Mouse (Mus musculus): ENCODE measurements around the gene Mta3. TPM values are rescaled to one million over a fixed set of nuclear protein-coding genes. Genes with fewer than 3 reads are reported as not detected.

Gene Mta3
- polyA plus RNA-seq, 1 experiment from 2014 or later: 30.0 TPM

GRCm38 (mm10) chr17:83837659-83838190, 131.8 kb downstream of the Mta3 start:
- no peak overlapping the region for H3K4me2 ChIP-seq (ENCODE audit: low read length)
- no peaks in the 10 kb centered on the region for H3K36me3 ChIP-seq (ENCODE audit: control insufficient read depth, insufficient read depth, low read length)
- no peak overlapping the region for H3K4me3 ChIP-seq (replicated peaks; ENCODE audit: low read depth, low read length)
- DNase-seq (no peak), ATAC-seq (ENCODE audit: low FRiP score, low TSS enrichment) (no peak)
- no peak overlapping the region for H3K27ac ChIP-seq (replicated peaks; ENCODE audit: low read depth, low read length)
- WGBS: 73% methylated on average over 8 of the region's 8 CpGs
- H3K9me3 ChIP-seq (ENCODE audit: control insufficient read depth, low read length): no peaks in the 10 kb centered on the region
- H3K4me1 ChIP-seq (ENCODE audit: control insufficient read depth, insufficient read depth, low read length): no peaks in the 10 kb centered on the region
- no peak overlapping the region for H3K9ac ChIP-seq (replicated peaks; ENCODE audit: low read length)
- no peaks in the 10 kb centered on the region for H3K27me3 ChIP-seq (ENCODE audit: control insufficient read depth, insufficient read depth, low read length)

GRCm38 (mm10) chr17:83839132-83839531, 133.2 kb downstream of the Mta3 start:
- WGBS: 57% methylated on average over 9 of the region's 9 CpGs
- Histone ChIP-seq H3K4me1 (ENCODE audit: control insufficient read depth, insufficient read depth, low read length) (no peaks in the 10 kb centered on the region), H3K36me3 (ENCODE audit: control insufficient read depth, insufficient read depth, low read length) (no peaks in the 10 kb centered on the region), H3K27ac (replicated peaks; ENCODE audit: low read depth, low read length) (no peak overlapping the region), H3K9ac (replicated peaks; ENCODE audit: low read length) (no peak overlapping the region), H3K9me3 (ENCODE audit: control insufficient read depth, low read length) (no peaks in the 10 kb centered on the region), H3K4me3 (replicated peaks; ENCODE audit: low read depth, low read length) (no peak overlapping the region), H3K27me3 (ENCODE audit: control insufficient read depth, insufficient read depth, low read length) (no peaks in the 10 kb centered on the region), H3K4me2 (ENCODE audit: low read length) (no peak overlapping the region)
- ATAC-seq (ENCODE audit: low FRiP score, low TSS enrichment) (no peak), DNase-seq (peak; percentile 34)

DNA sequence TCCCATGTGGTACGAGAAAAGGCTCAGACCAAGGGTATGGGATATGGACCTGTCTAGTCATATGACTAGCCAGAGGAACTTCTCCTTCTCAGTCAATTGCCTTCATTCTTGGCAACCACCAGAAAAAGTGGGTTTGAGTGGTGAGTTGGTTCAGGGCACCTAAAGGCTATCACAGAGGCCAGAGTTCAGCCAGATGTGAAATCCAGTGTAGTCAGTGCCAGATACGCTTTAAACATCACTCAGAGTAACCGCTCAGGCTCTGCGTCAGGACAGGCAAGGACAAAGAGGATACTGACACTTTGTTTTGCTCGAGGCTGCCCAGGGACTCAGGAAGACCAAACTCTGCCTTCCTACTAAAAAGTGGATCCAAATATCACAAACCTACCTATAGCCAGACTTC, 135.0 kb downstream of the Mta3 start:
- no peak overlapping the region for H3K27ac ChIP-seq (replicated peaks; ENCODE audit: low read depth, low read length)
- H3K4me3 ChIP-seq (replicated peaks; ENCODE audit: low read depth, low read length): no peak overlapping the region
- H3K27me3 ChIP-seq (ENCODE audit: control insufficient read depth, insufficient read depth, low read length): no peaks in the 10 kb centered on the region
- no peak for DNase-seq
- H3K36me3 ChIP-seq (ENCODE audit: control insufficient read depth, insufficient read depth, low read length): no peaks in the 10 kb centered on the region
- H3K9me3 ChIP-seq (ENCODE audit: control insufficient read depth, low read length): no peaks in the 10 kb centered on the region
- no peak overlapping the region for H3K9ac ChIP-seq (replicated peaks; ENCODE audit: low read length)
- 87% methylated on average over 5 of the region's 5 CpGs for WGBS
- no peak overlapping the region for H3K4me2 ChIP-seq (ENCODE audit: low read length)
- no peaks in the 10 kb centered on the region for H3K4me1 ChIP-seq (ENCODE audit: control insufficient read depth, insufficient read depth, low read length)
- ATAC-seq (ENCODE audit: low FRiP score, low TSS enrichment): no peak

DNA sequence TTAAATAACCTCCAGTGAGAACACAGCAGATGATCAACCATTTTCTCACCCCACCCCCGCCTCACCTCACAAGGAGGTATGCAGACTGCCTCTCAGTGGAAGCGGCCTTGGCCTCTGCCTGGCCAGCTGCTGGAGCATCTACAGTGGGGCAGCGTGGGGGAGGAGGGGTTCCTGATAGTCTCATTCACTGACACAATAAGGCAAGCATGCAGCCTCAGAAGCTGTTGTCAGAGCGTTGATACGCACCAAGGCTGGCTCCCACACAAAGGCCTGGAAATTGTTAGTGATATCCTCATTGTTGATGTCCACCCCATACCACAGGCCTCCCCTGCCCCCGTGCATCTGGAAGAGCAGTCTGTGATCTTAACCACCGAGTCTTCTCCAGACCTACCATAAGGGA, 137.8 kb downstream of the Mta3 start:
- Histone ChIP-seq H3K27ac (replicated peaks; ENCODE audit: low read depth, low read length) (no peak overlapping the region), H3K4me1 (ENCODE audit: control insufficient read depth, insufficient read depth, low read length) (no peaks in the 10 kb centered on the region), H3K9me3 (ENCODE audit: control insufficient read depth, low read length) (no peaks in the 10 kb centered on the region), H3K4me3 (replicated peaks; ENCODE audit: low read depth, low read length) (no peak overlapping the region), H3K27me3 (ENCODE audit: control insufficient read depth, insufficient read depth, low read length) (no peaks in the 10 kb centered on the region), H3K9ac (replicated peaks; ENCODE audit: low read length) (no peak overlapping the region), H3K4me2 (ENCODE audit: low read length) (no peak overlapping the region), H3K36me3 (ENCODE audit: control insufficient read depth, insufficient read depth, low read length) (no peaks in the 10 kb centered on the region)
- WGBS: 50% methylated on average over 7 of the region's 7 CpGs
- ATAC-seq (ENCODE audit: low FRiP score, low TSS enrichment): no peak
- DNase-seq: no peak

GRCm38 (mm10) chr17:83845538-83845937, 139.6 kb downstream of the Mta3 start:
- Histone ChIP-seq H3K4me1 (ENCODE audit: control insufficient read depth, insufficient read depth, low read length) (peaks cover 6% of the 10 kb centered on the region; the same call in 1 of the 2 replicates), H3K4me3 (replicated peaks; ENCODE audit: low read depth, low read length) (no peak overlapping the region), H3K4me2 (ENCODE audit: low read length) (no peak overlapping the region), H3K36me3 (ENCODE audit: control insufficient read depth, insufficient read depth, low read length) (no peaks in the 10 kb centered on the region), H3K9ac (replicated peaks; ENCODE audit: low read length) (no peak overlapping the region), H3K9me3 (ENCODE audit: control insufficient read depth, low read length) (no peaks in the 10 kb centered on the region), H3K27me3 (ENCODE audit: control insufficient read depth, insufficient read depth, low read length) (no peaks in the 10 kb centered on the region), H3K27ac (replicated peaks; ENCODE audit: low read depth, low read length) (no peak overlapping the region)
- WGBS: 90% methylated on average over 8 of the region's 8 CpGs
- ATAC-seq (ENCODE audit: low FRiP score, low TSS enrichment) (no peak), DNase-seq (no peak)

DNA sequence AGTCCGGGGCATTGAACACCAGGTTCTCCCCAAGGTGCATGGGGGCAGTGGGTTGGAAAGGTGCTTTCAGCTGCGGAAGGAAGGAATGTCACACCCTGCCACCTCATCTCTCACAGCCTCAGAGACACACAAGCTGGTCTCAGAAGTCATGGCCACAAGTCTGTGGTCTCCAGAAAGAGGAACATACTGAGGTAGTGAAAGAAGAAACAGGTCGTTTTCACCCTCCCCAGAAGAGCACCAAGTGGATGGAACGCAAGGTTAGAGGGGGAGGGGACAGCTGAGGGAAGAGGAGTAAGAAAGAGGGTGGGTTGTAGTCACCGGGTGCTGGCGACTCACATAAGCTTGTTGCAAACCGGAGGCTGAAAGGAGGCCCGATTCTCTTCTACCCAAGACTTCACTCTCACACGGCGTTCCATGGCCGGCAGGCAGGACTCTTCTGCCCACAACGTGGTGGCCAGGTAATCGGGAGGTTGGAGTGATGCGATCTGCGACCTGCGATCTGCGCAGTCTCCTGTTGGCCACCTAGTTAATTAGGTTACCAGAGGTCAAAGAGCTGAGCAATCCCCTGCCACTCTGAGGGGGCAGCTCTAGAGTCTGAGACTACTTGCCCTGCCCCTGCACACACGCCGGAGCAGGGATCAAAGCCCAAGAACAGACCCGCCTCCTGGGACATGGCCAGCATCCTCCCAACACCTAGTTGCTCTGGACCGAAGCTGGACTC, 140.5 kb downstream of the Mta3 start:
- Histone ChIP-seq H3K27ac (replicated peaks; ENCODE audit: low read depth, low read length) (no peak overlapping the region), H3K4me1 (ENCODE audit: control insufficient read depth, insufficient read depth, low read length) (peaks cover 6% of the 10 kb centered on the region; the same call in 1 of the 2 replicates), H3K27me3 (ENCODE audit: control insufficient read depth, insufficient read depth, low read length) (no peaks in the 10 kb centered on the region), H3K9me3 (ENCODE audit: control insufficient read depth, low read length) (no peaks in the 10 kb centered on the region), H3K9ac (replicated peaks; ENCODE audit: low read length) (no peak overlapping the region), H3K36me3 (ENCODE audit: control insufficient read depth, insufficient read depth, low read length) (no peaks in the 10 kb centered on the region), H3K4me2 (ENCODE audit: low read length) (no peak overlapping the region), H3K4me3 (replicated peaks; ENCODE audit: low read depth, low read length) (no peak overlapping the region)
- DNase-seq (no peak), ATAC-seq (ENCODE audit: low FRiP score, low TSS enrichment) (no peak)
- WGBS: 83% methylated on average over 21 of the region's 21 CpGs

DNA sequence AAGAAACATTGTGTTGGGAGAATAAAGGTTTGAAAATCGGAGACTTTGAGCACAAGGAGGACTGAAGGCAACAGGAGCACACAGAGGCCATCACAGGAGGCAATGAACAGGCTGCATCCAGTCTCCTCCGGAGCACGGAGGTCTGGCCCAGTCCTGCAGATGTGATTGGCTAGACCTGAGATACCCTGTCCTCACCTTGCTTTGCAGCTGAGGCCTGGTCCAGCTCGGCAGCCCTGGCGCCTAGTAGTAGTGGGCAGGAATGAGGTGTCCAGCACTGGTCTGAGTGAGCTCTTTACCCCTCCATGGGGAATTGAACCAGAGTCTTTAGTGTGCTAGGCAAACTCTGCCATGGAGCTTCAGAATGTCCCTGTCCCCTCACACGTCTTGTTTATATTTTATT, 141.1 kb downstream of the Mta3 start:
- Histone ChIP-seq H3K27ac (replicated peaks; ENCODE audit: low read depth, low read length) (no peak overlapping the region), H3K9ac (replicated peaks; ENCODE audit: low read length) (no peak overlapping the region), H3K4me3 (replicated peaks; ENCODE audit: low read depth, low read length) (no peak overlapping the region), H3K36me3 (ENCODE audit: control insufficient read depth, insufficient read depth, low read length) (no peaks in the 10 kb centered on the region), H3K9me3 (ENCODE audit: control insufficient read depth, low read length) (no peaks in the 10 kb centered on the region), H3K4me1 (ENCODE audit: control insufficient read depth, insufficient read depth, low read length) (peaks cover 6% of the 10 kb centered on the region; the same call in 1 of the 2 replicates), H3K4me2 (ENCODE audit: low read length) (no peak overlapping the region), H3K27me3 (ENCODE audit: control insufficient read depth, insufficient read depth, low read length) (no peaks in the 10 kb centered on the region)
- DNase-seq: no peak
- ATAC-seq (ENCODE audit: low FRiP score, low TSS enrichment): no peak
- 90% methylated on average over 6 of the region's 6 CpGs for WGBS

GRCm38 (mm10) chr17:83847815-83848214, 141.9 kb downstream of the Mta3 start, which contains the start of gene Haao:
TSS of gene Haao (minus strand) at chr17:83847963.
- Histone ChIP-seq H3K4me3 (replicated peaks; ENCODE audit: low read depth, low read length) (no peak within 1 kb of the TSS), H3K36me3 (ENCODE audit: control insufficient read depth, insufficient read depth, low read length) (no peaks in the 10 kb centered on the region), H3K27me3 (ENCODE audit: control insufficient read depth, insufficient read depth, low read length) (no peaks in the 10 kb centered on the region), H3K9ac (replicated peaks; ENCODE audit: low read length) (no peak within 1 kb of the TSS), H3K4me1 (ENCODE audit: control insufficient read depth, insufficient read depth, low read length) (peaks cover 6% of the 10 kb centered on the region; the same call in 1 of the 2 replicates), H3K27ac (replicated peaks; ENCODE audit: low read depth, low read length) (peak within 1 kb of the TSS; percentile 52; the same call in 1 of the 2 replicates), H3K4me2 (ENCODE audit: low read length) (no peak within 1 kb of the TSS), H3K9me3 (ENCODE audit: control insufficient read depth, low read length) (no peaks in the 10 kb centered on the region)
- DNase-seq (no peak), ATAC-seq (ENCODE audit: low FRiP score, low TSS enrichment) (no peak)
- WGBS: 86% methylated on average over 3 of the region's 3 CpGs

GRCm38 (mm10) chr17:83848482-83848881, 142.5 kb downstream of the Mta3 start:
- Histone ChIP-seq H3K9ac (replicated peaks; ENCODE audit: low read length) (no peak overlapping the region), H3K27me3 (ENCODE audit: control insufficient read depth, insufficient read depth, low read length) (no peaks in the 10 kb centered on the region), H3K4me1 (ENCODE audit: control insufficient read depth, insufficient read depth, low read length) (peaks cover 6% of the 10 kb centered on the region; the same call in 1 of the 2 replicates), H3K9me3 (ENCODE audit: control insufficient read depth, low read length) (no peaks in the 10 kb centered on the region), H3K27ac (replicated peaks; ENCODE audit: low read depth, low read length) (0 out of 2 replicates have a peak overlapping the region, but pooled peaks have one; percentile 52), H3K36me3 (ENCODE audit: control insufficient read depth, insufficient read depth, low read length) (no peaks in the 10 kb centered on the region), H3K4me3 (replicated peaks; ENCODE audit: low read depth, low read length) (no peak overlapping the region), H3K4me2 (ENCODE audit: low read length) (no peak overlapping the region)
- 77% methylated on average over 4 of the region's 4 CpGs for WGBS
- no peak for DNase-seq
- ATAC-seq (ENCODE audit: low FRiP score, low TSS enrichment): no peak
